Mouse (Mus musculus) adrenal gland, postnatal 4 days (tissue): ENCODE results near the gene Tmem50b. TPM values are rescaled to one million over a fixed set of nuclear protein-coding genes. Genes with fewer than 3 reads are reported as not detected.
"Not testable (repeated sequence)": the region's sequence is repeated elsewhere in the genome, so short reads cannot be mapped to it uniquely, and the experiment has no call there.

ENCODE experiments used
- DNase-seq, 2 experiments: peaks; one replicate each; pipeline ENCODE4 v3.0.0; 2021 to 2022; ENCODE audit warnings: low spot score in 2 of 2, mixed read lengths in 2 of 2
- long read RNA-seq, 2 experiments: library from polyadenylated mRNA; stranded (forward); transcript quantifications; one replicate each; pipeline ENCODE4 v2.0.0; 2021
- total RNA-seq, 2 experiments: library from RNA; stranded (reverse); gene quantifications; 2 replicates each; pipeline ENCODE4 v1.2.3; 2021

The Tmem50b gene
- 10 to 100 TPM; 29.2 to 29.8 TPM for total RNA-seq
- long read RNA-seq, experiment 1, transcript Tmem50b-201 (7 exons, 2,347 nt): major isoform, 32 of 37 reads
- long read RNA-seq, experiment 1, partial matches to known transcripts: 0 of 37 reads
- long read RNA-seq, experiment 1, other reads (novel, unspliced or antisense): 5 of 37 reads
- long read RNA-seq, experiment 2, transcript Tmem50b-201 (7 exons, 2,347 nt): major isoform, 52 of 60 reads
- long read RNA-seq, experiment 2, partial matches to known transcripts: 0 of 60 reads
- long read RNA-seq, experiment 2, other reads (novel, unspliced or antisense): 8 of 60 reads

DNA sequence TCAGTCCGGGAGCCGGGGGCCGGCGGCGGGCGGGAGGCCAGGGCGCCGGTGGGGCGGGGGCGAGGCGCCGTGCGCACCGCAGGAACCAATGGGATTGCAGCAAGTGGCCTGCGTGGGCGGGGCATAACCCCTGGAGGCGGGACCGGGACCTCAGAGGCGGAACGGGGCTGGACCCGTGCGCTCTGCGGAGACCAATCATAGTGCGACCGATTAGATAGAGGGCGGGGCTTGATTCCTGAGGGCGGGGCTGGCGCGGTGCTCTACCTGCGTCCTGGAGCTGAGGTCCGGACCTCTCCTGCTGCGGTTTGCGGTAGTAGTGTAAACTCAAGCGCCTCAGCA lies at the start of gene Tmem50b:
Gene Tmem50b (minus strand): TSS at position 129 of the 339 bp plus-strand sequence.
- DNase-seq: peak; percentile 95 to 98

- DNase-seq: peak; percentile 87 to 90
These were observed 49.2 kb upstream of the Tmem50b start, which contains the start of gene Gart for GRCm38 (mm10) chr16:91646681-91647419. Gene Gart (minus strand): TSS chr16:91646952.

GRCm38 (mm10) chr16:91645995-91646602 lies 48.5 kb upstream of the Tmem50b start:
- no peak for DNase-seq

GRCm38 (mm10) chr16:91645420-91645819 lies 47.8 kb upstream of the Tmem50b start:
- not testable (repeated sequence) for DNase-seq

DNA sequence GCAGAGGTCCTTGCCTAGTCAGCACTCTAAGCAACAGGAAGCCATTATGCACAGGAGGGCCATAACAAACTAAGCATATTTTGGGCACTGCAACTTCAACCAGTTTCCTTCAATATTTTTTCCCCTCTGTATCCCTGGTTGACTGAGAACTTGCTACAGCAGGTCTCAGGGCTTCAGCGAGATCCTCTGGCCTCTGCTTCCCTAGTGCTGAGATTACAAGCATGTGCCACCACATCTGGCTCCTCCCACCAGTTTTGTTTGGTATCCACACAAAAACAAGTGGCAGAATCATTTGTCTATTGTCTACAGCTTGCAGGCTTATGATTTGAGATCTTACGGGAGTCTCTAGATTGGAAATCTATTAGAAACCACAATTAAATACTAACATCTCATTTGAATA lies 47.3 kb upstream of the Tmem50b start:
- DNase-seq: no peak

- DNase-seq: no peak
These were observed 42.6 kb upstream of the Tmem50b start for GRCm38 (mm10) chr16:91640171-91640570.

DNA sequence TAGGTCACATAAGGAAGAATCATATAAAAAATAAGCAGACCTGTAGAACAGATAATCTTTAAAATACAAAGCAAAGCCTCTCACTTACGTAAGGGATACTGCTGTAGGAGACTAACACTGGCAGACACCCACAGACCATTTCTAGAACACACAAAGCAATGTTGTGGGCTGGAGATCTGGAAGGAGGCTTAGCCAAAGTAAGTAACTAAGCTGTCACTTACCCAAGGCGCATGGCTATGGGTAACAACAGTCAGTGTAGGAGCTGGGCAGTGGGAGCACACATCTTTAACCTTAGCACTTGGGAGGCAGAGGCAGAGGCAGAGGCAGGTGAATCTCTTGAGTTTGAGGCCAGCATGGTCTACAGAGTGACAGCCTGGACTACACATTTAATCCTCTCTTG lies 42.0 kb upstream of the Tmem50b start:
- no peak for DNase-seq

- DNase-seq: no peak
These were observed 41.6 kb upstream of the Tmem50b start for GRCm38 (mm10) chr16:91639161-91639560.

- no peak for DNase-seq
These were observed 36.0 kb upstream of the Tmem50b start for GRCm38 (mm10) chr16:91633641-91634040.

DNA sequence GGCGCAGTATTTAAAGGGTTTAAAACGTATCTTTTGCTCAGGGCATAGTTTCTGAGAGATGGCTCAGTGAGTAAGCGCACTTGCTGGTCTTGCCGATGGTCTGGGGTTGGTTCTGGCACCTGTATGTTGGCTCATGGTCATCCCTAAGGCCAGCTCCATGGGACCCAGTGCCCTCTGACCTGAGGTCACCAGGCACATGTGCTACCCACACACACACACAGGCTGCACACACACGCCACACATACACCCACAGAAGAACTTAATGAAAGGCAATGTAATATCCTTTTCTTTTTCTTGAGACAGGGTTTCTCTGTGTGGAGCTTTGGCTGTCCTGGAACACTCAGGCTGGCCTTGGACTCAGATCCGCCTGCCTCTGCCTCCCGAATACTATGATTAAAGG lies 35.3 kb upstream of the Tmem50b start:
- DNase-seq: no peak

DNA sequence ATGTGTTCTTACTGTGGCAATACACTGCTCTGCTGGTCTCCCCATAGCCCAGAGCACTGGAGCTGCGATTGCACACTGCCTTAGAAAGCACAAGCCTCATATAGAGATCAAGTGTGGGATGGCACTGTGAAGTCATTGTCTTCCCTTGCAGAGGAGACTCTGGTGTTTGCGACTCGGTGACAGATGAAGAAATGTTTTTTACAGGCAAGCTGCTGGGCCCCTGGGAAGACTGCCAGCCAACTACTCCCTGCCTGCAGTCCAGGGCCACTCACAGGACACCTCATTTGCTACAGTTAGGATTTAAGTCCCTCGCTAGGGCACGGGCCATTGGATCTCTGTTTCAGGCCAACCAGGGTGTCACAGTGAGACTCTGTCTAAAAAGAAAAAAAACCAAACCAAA lies 34.8 kb upstream of the Tmem50b start:
- peak in 1 of 2 experiments; percentile 24 for DNase-seq

GRCm38 (mm10) chr16:91630584-91630983 lies 33.0 kb upstream of the Tmem50b start:
- DNase-seq: no peak

DNA sequence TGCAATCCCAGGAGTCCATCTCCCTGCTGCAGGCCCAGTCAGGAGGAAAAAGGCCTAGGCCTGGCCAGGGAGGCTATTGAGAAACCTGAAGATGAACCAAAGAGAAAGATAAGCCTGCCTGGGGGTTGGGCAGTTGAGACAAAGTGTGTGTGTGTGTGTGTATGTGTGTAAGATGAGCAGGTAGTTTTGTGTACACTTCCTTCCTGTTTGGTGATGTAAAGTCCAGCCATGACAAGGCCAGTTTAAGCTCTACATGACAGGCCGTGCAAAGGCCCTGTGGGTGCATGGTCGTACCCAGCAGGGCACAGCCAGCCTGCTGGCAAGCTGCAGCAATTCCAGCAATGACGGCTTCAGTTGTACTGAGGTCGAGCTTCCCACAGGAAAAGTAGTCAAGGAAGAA lies 32.1 kb upstream of the Tmem50b start:
- no peak for DNase-seq

- no peak for DNase-seq
These were observed 31.1 kb upstream of the Tmem50b start for GRCm38 (mm10) chr16:91628673-91629072.

GRCm38 (mm10) chr16:91627831-91628230 lies 30.2 kb upstream of the Tmem50b start:
- DNase-seq: no peak

- DNase-seq: no peak
These were observed 25.5 kb upstream of the Tmem50b start for GRCm38 (mm10) chr16:91623074-91623473.

GRCm38 (mm10) chr16:91620991-91621390 lies 23.4 kb upstream of the Tmem50b start:
- DNase-seq: no peak

GRCm38 (mm10) chr16:91620185-91620584 lies 22.6 kb upstream of the Tmem50b start:
- no peak for DNase-seq

DNA sequence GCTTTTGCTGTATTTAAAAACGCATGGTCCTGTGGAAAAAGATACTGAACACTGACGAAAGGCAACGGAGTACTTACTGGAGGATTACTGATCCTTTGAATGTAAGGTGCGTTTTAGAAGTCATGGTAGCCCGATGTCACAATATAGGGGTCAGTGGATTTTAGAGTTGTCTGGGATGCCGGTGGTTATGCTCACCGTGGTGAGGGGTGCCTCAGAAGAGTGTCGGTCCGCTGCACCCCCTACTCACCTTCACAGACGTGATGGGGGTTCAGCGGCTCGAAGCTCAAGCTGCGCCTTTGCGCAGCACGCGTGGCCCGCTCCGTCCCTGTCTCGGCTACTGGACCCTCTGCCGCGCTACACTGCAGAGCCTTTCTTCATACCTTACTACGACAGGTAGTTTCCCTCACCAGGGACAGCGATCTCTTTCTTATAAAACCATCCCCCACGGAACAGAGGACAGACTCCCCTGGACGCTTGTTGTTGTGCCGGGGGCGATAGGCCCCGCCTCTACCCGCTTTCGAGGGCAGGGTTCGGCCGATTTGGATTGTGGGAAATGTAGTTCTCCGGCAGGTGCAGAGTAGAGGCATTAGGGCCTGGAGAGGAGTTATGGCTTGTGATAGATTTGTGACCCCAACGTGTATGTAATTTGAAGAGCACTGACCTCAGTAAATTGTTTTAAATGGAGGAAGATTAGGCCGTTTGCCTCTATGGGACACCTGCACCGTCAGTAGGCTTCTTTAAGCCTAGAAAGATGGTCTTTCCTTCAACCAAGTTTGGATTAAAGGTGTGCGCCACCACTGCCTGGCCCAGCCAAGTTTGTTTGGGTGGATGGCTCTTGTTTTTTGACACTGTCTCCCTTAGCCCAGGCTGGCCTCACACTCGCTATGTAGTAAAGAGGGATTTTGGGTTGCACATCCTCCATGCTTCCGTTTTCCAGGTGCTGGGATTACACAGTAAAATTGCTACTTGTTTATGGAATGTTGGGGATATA lies 21.2 kb upstream of the Tmem50b start, which contains the start of gene Dnajc28:
Gene Dnajc28 (minus strand): TSS at position 516 of the 991 bp plus-strand sequence.
- DNase-seq: peak in 1 of 2 experiments; percentile 46

DNA sequence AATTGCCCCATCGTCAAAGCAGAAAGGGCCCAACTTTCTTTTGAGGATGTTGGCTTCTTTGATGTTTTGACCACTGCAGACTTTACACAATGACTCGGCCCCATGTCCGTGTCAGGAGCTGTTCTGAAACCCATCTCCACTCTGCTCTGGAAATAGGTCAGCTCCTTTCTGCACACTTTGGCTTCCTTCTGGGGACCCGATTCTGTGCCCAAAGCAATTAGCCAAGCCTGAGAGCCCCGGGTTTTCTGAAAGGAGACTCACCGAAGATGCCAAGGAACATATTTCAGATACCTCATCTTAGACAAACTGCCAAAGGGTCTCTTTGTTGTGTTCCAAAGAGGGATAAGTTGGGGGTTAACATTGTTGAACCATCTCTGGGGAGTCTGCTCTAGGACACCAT lies 17.0 kb upstream of the Tmem50b start:
- no peak for DNase-seq

DNA sequence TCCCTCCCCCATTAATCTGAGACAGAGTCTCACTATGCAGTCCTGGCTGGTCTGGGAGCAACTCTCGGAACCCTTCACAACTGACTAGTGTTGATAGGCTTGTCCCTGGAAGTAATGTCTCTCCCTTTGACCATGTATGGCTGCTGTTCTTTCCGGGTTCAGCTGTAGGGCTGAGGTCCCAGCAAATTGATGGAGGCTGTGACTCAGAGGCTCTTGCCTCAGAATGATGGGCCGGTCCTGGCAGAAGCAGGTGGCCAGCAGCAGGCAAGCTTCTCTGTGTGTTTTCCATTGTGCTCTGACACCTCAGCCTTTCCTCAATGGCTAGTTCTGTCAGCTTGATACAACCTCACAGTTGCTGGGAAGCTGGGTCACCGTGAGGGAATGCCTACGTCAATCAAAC lies 14.9 kb upstream of the Tmem50b start:
- DNase-seq: no peak
